Mouse (Mus musculus): ENCODE results near the gene Ppp1r14d. TPM values are rescaled to one million over a fixed set of nuclear protein-coding genes. Genes with fewer than 3 reads are reported as not detected.

The Ppp1r14d gene
- total RNA-seq, 1 experiment, result 1.6 TPM

DNA sequence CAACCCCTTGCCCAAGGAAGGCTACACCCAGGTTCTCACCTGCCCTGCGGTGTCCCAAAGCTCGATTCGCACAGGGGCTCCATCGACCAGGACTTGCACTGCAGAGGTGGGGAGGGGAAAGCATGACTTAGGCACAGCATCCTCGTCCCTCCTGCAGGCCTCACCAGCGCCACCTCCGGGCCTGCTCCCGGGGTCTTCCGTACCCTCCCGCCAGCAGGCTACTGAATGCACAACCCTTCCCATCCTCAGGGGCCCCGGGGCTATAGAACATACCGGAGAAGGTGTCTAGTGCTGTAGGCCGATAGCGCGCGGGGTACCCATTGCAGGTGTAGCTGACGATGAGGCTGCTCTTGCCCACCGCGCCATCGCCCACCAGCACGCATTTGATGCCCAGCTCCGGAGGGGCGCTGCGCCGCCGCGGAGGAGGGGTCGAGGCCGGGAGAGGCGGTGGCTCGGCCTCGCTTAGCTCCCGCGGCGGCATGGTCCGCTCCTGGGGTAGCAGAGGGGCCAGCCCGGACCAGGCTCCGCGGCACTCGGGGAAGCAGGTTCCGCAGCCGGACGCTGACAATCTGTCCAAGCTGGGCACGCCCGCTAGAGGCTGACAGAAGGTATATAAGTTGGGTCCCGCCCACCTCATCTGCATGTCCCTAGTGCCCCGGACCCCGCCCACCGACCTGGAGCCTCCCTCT is 41.1 kb upstream of the Ppp1r14d start, which contains the start of gene Rhov:
Gene Rhov, minus strand, starts transcription at position 630 of the 689 bp plus-strand sequence.
- H3K9me3 ChIP-seq (ENCODE audit: control insufficient read depth, insufficient read depth, low read depth, low read length), result no peaks in the 10 kb centered on the region
- H3K4me3 ChIP-seq (ENCODE audit: insufficient read depth in 1 of 2, low read depth in 1 of 2, low read length in 2 of 2, poor library complexity in 1 of 2, severe bottlenecking in 1 of 2), result peak within 1 kb of the TSS; percentile 72 to 78
- TF ChIP-seq ZNF384 (IDR thresholded peaks at IDR 0.05; ENCODE audit: low read depth, low read length) (no peak), HCFC1 (IDR thresholded peaks at IDR 0.05; ENCODE audit: borderline replicate concordance, insufficient read depth, low read length) (no peak), MAFK (IDR thresholded peaks at IDR 0.05; ENCODE audit: insufficient read depth, low read depth, low read length) (no peak), CHD2 (IDR thresholded peaks at IDR 0.05; ENCODE audit: low read depth, low read length) (no peak), ZC3H11A (IDR thresholded peaks at IDR 0.05; ENCODE audit: borderline replicate concordance, low read depth, low read length) (no peak)
- no peak within 1 kb of the TSS for H3K27ac ChIP-seq (ENCODE audit: insufficient read depth, low read depth, low read length, poor library complexity, severe bottlenecking)
- in situ Hi-C loops (cut with MboI; ENCODE audit: low sequenced_read_pairs in 2 of 2, unreplicated experiment in 2 of 2), result no loop called here
- H3K4me1 ChIP-seq (ENCODE audit: control insufficient read depth in 2 of 2, insufficient read depth in 2 of 2, low read length in 2 of 2, poor library complexity in 1 of 2), result peaks cover 0 to 3% of the 10 kb centered on the region in 2 experiments; a peak in 1 of 4 replicates
- H3K9ac ChIP-seq (ENCODE audit: insufficient read depth, low read depth, low read length, poor library complexity, severe bottlenecking), result peak within 1 kb of the TSS; percentile 48; the same call in 1 of the 2 replicates
- no peaks in the 10 kb centered on the region for H3K36me3 ChIP-seq (ENCODE audit: control insufficient read depth, insufficient read depth, low read length, poor library complexity, severe bottlenecking)
- no peak for DNase-seq (ENCODE audit: low read depth, low spot score)

DNA sequence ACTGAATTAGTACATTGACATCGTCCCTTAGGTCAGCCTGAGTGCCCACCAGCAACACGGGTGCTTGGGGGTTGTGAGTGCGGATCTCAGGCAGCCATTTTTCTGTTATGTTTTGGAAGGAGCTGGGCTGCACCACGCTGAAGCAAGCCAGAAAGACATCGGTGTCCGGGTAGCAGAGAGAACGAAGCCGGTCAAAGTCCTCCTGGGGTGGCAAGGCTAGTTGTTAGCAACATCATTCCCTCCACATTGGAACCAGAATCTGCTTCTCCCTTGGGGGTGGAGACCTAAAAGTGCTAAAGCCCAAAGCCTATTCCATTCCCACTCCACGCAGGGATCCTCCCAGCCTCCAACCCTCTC is 40.6 kb upstream of the Ppp1r14d start:
- Histone ChIP-seq H3K9me3 (ENCODE audit: control insufficient read depth, insufficient read depth, low read depth, low read length) (no peaks in the 10 kb centered on the region), H3K4me1 (ENCODE audit: control insufficient read depth in 2 of 2, insufficient read depth in 2 of 2, low read length in 2 of 2, poor library complexity in 1 of 2) (peaks cover 0 to 3% of the 10 kb centered on the region in 2 experiments; a peak in 1 of 4 replicates), H3K36me3 (ENCODE audit: control insufficient read depth, insufficient read depth, low read length, poor library complexity, severe bottlenecking) (no peaks in the 10 kb centered on the region), H3K27ac (ENCODE audit: insufficient read depth, low read depth, low read length, poor library complexity, severe bottlenecking) (no peak overlapping the region), H3K4me3 (ENCODE audit: insufficient read depth in 1 of 2, low read depth in 1 of 2, low read length in 2 of 2, poor library complexity in 1 of 2, severe bottlenecking in 1 of 2) (peak overlapping the region; percentile 72 to 78), H3K9ac (ENCODE audit: insufficient read depth, low read depth, low read length, poor library complexity, severe bottlenecking) (no peak overlapping the region)
- TF ChIP-seq HCFC1 (IDR thresholded peaks at IDR 0.05; ENCODE audit: borderline replicate concordance, insufficient read depth, low read length) (no peak), ZNF384 (IDR thresholded peaks at IDR 0.05; ENCODE audit: low read depth, low read length) (no peak), ZC3H11A (IDR thresholded peaks at IDR 0.05; ENCODE audit: borderline replicate concordance, low read depth, low read length) (no peak), MAFK (IDR thresholded peaks at IDR 0.05; ENCODE audit: insufficient read depth, low read depth, low read length) (no peak)
- in situ Hi-C loops (cut with MboI; ENCODE audit: low sequenced_read_pairs in 2 of 2, unreplicated experiment in 2 of 2), result no loop called here
- no peak for DNase-seq (ENCODE audit: low read depth, low spot score)

DNA sequence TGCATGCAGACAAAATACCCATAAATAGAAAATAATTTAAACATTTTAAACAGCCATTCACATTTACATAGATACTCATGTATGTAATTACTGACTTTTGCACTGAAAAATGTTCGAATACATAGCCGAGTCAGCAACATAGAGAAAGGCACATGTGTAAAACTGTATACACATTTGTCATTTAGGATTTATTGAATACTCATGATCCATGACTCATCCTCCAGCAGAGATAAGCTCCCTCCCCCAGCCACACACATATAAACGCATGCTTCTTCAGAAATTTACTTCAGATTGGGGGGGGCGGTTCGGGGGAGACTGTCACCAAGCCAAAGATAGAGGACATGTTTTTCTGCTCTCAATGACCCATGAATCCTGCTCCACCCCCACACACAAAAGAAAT is 34.1 kb upstream of the Ppp1r14d start:
- Histone ChIP-seq H3K9me3 (ENCODE audit: control insufficient read depth, insufficient read depth, low read depth, low read length) (no peaks in the 10 kb centered on the region), H3K36me3 (ENCODE audit: control insufficient read depth, insufficient read depth, low read length, poor library complexity, severe bottlenecking) (no peaks in the 10 kb centered on the region), H3K4me3 (ENCODE audit: insufficient read depth in 1 of 2, low read depth in 1 of 2, low read length in 2 of 2, poor library complexity in 1 of 2, severe bottlenecking in 1 of 2) (no peak overlapping the region), H3K9ac (ENCODE audit: insufficient read depth, low read depth, low read length, poor library complexity, severe bottlenecking) (no peak overlapping the region), H3K4me1 (ENCODE audit: control insufficient read depth in 2 of 2, insufficient read depth in 2 of 2, low read length in 2 of 2, poor library complexity in 1 of 2) (peaks cover 0 to 3% of the 10 kb centered on the region in 2 experiments; a peak in 1 of 4 replicates), H3K27ac (ENCODE audit: insufficient read depth, low read depth, low read length, poor library complexity, severe bottlenecking) (no peak overlapping the region)
- in situ Hi-C loops (cut with MboI; ENCODE audit: low sequenced_read_pairs in 2 of 2, unreplicated experiment in 2 of 2), result no loop called here
- DNase-seq (ENCODE audit: low read depth, low spot score), result no peak
- TF ChIP-seq MAFK (IDR thresholded peaks at IDR 0.05; ENCODE audit: insufficient read depth, low read depth, low read length), result no peak
- no peak for TF ChIP-seq CHD2 (IDR thresholded peaks at IDR 0.05; ENCODE audit: low read depth, low read length)
- TF ChIP-seq ZC3H11A (IDR thresholded peaks at IDR 0.05; ENCODE audit: borderline replicate concordance, low read depth, low read length), result no peak
- no peak for TF ChIP-seq ZNF384 (IDR thresholded peaks at IDR 0.05; ENCODE audit: low read depth, low read length)
- no peak for TF ChIP-seq HCFC1 (IDR thresholded peaks at IDR 0.05; ENCODE audit: borderline replicate concordance, insufficient read depth, low read length)

DNA sequence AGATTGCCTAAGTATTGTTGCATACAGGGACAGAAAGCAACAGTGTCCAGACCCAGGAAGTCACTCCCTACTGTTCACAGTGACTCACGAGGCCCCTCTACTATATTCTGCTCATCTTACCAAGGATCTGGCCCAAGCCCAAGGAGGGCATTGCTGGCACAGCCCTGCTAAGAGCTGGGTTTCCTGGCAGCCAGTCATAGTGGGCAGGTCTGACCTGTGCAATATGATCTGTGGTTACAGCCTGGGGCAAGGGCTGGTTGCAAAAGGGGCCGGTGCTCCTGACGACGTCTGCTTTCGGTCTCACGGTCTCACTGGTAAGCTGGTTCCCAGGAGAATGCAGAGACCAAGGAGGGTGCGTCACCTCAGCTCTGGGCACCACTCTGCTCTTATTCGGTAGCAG is 33.3 kb upstream of the Ppp1r14d start:
- Histone ChIP-seq H3K9me3 (ENCODE audit: control insufficient read depth, insufficient read depth, low read depth, low read length) (no peaks in the 10 kb centered on the region), H3K27ac (ENCODE audit: insufficient read depth, low read depth, low read length, poor library complexity, severe bottlenecking) (no peak overlapping the region), H3K9ac (ENCODE audit: insufficient read depth, low read depth, low read length, poor library complexity, severe bottlenecking) (no peak overlapping the region), H3K36me3 (ENCODE audit: control insufficient read depth, insufficient read depth, low read length, poor library complexity, severe bottlenecking) (no peaks in the 10 kb centered on the region), H3K4me1 (ENCODE audit: control insufficient read depth in 2 of 2, insufficient read depth in 2 of 2, low read length in 2 of 2, poor library complexity in 1 of 2) (peaks cover 0 to 3% of the 10 kb centered on the region in 2 experiments; a peak in 1 of 4 replicates), H3K4me3 (ENCODE audit: insufficient read depth in 1 of 2, low read depth in 1 of 2, low read length in 2 of 2, poor library complexity in 1 of 2, severe bottlenecking in 1 of 2) (no peak overlapping the region)
- TF ChIP-seq HCFC1 (IDR thresholded peaks at IDR 0.05; ENCODE audit: borderline replicate concordance, insufficient read depth, low read length) (no peak), ZNF384 (IDR thresholded peaks at IDR 0.05; ENCODE audit: low read depth, low read length) (no peak), CHD2 (IDR thresholded peaks at IDR 0.05; ENCODE audit: low read depth, low read length) (no peak), MAFK (IDR thresholded peaks at IDR 0.05; ENCODE audit: insufficient read depth, low read depth, low read length) (no peak), ZC3H11A (IDR thresholded peaks at IDR 0.05; ENCODE audit: borderline replicate concordance, low read depth, low read length) (no peak)
- in situ Hi-C loops (cut with MboI; ENCODE audit: low sequenced_read_pairs in 2 of 2, unreplicated experiment in 2 of 2), result no loop called here
- no peak for DNase-seq (ENCODE audit: low read depth, low spot score)
